Mouse (Mus musculus): ENCODE measurements at regions not wholly inside any gene's neighbourhood (a gene's known extent, or its start where the extent isn't known, plus 50 kb on each side); places are given as distances from the start of the nearest gene placed in this dataset.

DNA sequence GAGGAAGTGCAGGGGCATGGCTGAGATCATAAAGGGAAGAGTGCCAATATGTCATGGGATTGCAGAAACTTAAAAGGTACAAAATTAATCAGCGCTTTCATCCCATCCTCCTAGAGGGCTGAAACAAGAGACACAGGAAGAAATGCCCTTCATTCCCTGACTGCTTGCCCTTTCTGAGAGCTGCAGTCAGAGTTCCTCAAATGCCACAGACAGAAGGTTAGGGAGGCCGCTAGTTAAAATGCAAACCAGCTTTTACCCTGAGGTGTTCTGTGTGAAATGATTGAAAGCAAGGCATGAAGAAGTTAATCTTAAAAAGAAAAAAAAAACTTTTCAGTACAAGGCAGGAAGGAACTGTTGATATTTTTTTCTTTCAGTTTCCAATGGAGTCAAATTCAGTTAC is 654.6 kb downstream of the Dnah5 start:
- Histone ChIP-seq H3K36me3 (ENCODE audit: control insufficient read depth in 1 of 2, insufficient read depth in 2 of 2, low read length in 2 of 2) (peaks cover 0 to 12% of the 10 kb centered on the region in 2 experiments; a peak in 2 of 4 replicates), H3K4me3 (ENCODE audit: control insufficient read depth in 1 of 2, insufficient read depth in 1 of 2, low read depth in 2 of 2, low read length in 2 of 2) (no peak overlapping the region), H3K9ac (ENCODE audit: control insufficient read depth, low read depth, low read length, poor library complexity, severe bottlenecking) (no peak overlapping the region), H3K27me3 (ENCODE audit: control insufficient read depth in 1 of 2, insufficient read depth in 2 of 2, low read length in 2 of 2) (no peaks in the 10 kb centered on the region), H3K79me2 (ENCODE audit: control insufficient read depth, insufficient read depth, low read length, poor library complexity) (no peaks in the 10 kb centered on the region), H3K27ac (ENCODE audit: control insufficient read depth, low read depth, low read length) (no peak overlapping the region), H3K9me3 (replicated peaks; ENCODE audit: insufficient read depth, low read length) (no peaks in the 10 kb centered on the region), H3K4me1 (ENCODE audit: control insufficient read depth in 1 of 2, insufficient read depth in 2 of 2, low read length in 2 of 2) (peaks cover 5 to 11% of the 10 kb centered on the region in 2 experiments; a peak in 3 of 4 replicates)
- no peak for DNase-seq (ENCODE audit: low read depth, low spot score)
- TF ChIP-seq MAX (IDR thresholded peaks at IDR 0.05; ENCODE audit: low read length): no peak
- TF ChIP-seq BHLHE40 (IDR thresholded peaks at IDR 0.05; ENCODE audit: borderline replicate concordance, low read depth, low read length): no peak
- no peak for TF ChIP-seq MXI1 (IDR thresholded peaks at IDR 0.05; ENCODE audit: low read depth, low read length)
- no peak for TF ChIP-seq E2F4 (IDR thresholded peaks at IDR 0.05; ENCODE audit: borderline replicate concordance, low read depth, low read length)
- no peak for TF ChIP-seq SMC3 (IDR thresholded peaks at IDR 0.05; ENCODE audit: low read depth, low read length)
- no peak for TF ChIP-seq ZMIZ1 (IDR thresholded peaks at IDR 0.05; ENCODE audit: low read depth, low read length)
- no peak for TF ChIP-seq USF2 (IDR thresholded peaks at IDR 0.05; ENCODE audit: borderline replicate concordance in 1 of 2, insufficient read depth in 1 of 2, low read depth in 1 of 2, low read length in 2 of 2)
- no peak for TF ChIP-seq CHD2 (IDR thresholded peaks at IDR 0.05; ENCODE audit: low read length)
- no peak for TF ChIP-seq EP300 (IDR thresholded peaks at IDR 0.05; ENCODE audit: low read depth in 1 of 2, low read length in 2 of 2)
- no peak for TF ChIP-seq POLR2AphosphoS5 (IDR thresholded peaks at IDR 0.05; ENCODE audit: borderline replicate concordance, low read depth, low read length)
- no peak for TF ChIP-seq SIN3A (IDR thresholded peaks at IDR 0.05; ENCODE audit: low read length)
- no peak for TF ChIP-seq KAT2A (conservative IDR thresholded peaks at IDR 0.05; ENCODE audit: low read depth, low read length)
- TF ChIP-seq GATA1 (IDR thresholded peaks at IDR 0.05; ENCODE audit: low read depth, low read length): no peak
- no peak for TF ChIP-seq NELFE (IDR thresholded peaks at IDR 0.05; ENCODE audit: low read depth, low read length)
- no peak for TF ChIP-seq JUND (IDR thresholded peaks at IDR 0.05; ENCODE audit: low read depth, low read length)

DNA sequence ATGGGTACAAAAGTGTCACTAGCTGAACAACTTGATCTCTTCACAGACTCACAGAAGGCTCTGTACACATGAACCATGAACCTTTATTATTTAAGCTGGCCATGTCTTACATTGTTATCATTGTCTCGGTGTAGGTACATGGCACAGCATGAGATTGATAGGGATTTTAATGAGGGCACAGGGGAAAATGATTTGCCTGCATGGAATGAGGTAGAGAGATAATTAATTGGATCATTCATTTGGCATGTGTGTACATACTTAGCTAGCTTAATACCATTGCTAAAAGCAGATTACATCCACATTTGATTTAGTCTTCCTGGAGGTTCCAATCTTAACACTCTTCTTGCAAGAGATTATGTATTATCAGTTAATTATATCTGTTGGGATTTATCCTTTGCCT is 660.5 kb downstream of the Dnah5 start:
- no peak overlapping the region for H3K27ac ChIP-seq (ENCODE audit: control insufficient read depth, low read depth, low read length)

More for the DNA sequence above, 660.5 kb downstream of the Dnah5 start:
- Histone ChIP-seq H3K9ac (ENCODE audit: control insufficient read depth, low read depth, low read length, poor library complexity, severe bottlenecking) (no peak overlapping the region), H3K27me3 (ENCODE audit: control insufficient read depth in 1 of 2, insufficient read depth in 2 of 2, low read length in 2 of 2) (no peaks in the 10 kb centered on the region), H3K36me3 (ENCODE audit: control insufficient read depth in 1 of 2, insufficient read depth in 2 of 2, low read length in 2 of 2) (no peaks in the 10 kb centered on the region), H3K79me2 (ENCODE audit: control insufficient read depth, insufficient read depth, low read length, poor library complexity) (no peaks in the 10 kb centered on the region), H3K4me3 (ENCODE audit: control insufficient read depth in 1 of 2, insufficient read depth in 1 of 2, low read depth in 2 of 2, low read length in 2 of 2) (no peak overlapping the region), H3K9me3 (replicated peaks; ENCODE audit: insufficient read depth, low read length) (no peaks in the 10 kb centered on the region), H3K4me1 (ENCODE audit: control insufficient read depth in 1 of 2, insufficient read depth in 2 of 2, low read length in 2 of 2) (no peaks in the 10 kb centered on the region)
- TF ChIP-seq POLR2A (IDR thresholded peaks at IDR 0.05; ENCODE audit: control insufficient read depth in 1 of 2, insufficient read depth in 1 of 2, low read depth in 1 of 2, low read length in 2 of 2, poor library complexity in 1 of 2) (no peak), TCF12 (IDR thresholded peaks at IDR 0.05; ENCODE audit: low read depth, low read length) (no peak), CHD2 (IDR thresholded peaks at IDR 0.05; ENCODE audit: low read length) (no peak), ETS1 (IDR thresholded peaks at IDR 0.05; ENCODE audit: low read depth, low read length) (no peak), HCFC1 (IDR thresholded peaks at IDR 0.05; ENCODE audit: low read depth, low read length) (no peak), RAD21 (IDR thresholded peaks at IDR 0.05; ENCODE audit: low read depth, low read length) (no peak), BHLHE40 (IDR thresholded peaks at IDR 0.05; ENCODE audit: borderline replicate concordance, low read depth, low read length) (no peak), USF2 (IDR thresholded peaks at IDR 0.05; ENCODE audit: borderline replicate concordance in 1 of 2, insufficient read depth in 1 of 2, low read depth in 1 of 2, low read length in 2 of 2) (no peak), MAZ (IDR thresholded peaks at IDR 0.05; ENCODE audit: low read depth, low read length) (no peak), POLR2AphosphoS5 (IDR thresholded peaks at IDR 0.05; ENCODE audit: borderline replicate concordance, low read depth, low read length) (no peak), USF1 (IDR thresholded peaks at IDR 0.05; ENCODE audit: low read depth, low read length) (no peak), MYB (IDR thresholded peaks at IDR 0.05; ENCODE audit: low read depth, low read length) (no peak), RCOR1 (IDR thresholded peaks at IDR 0.05; ENCODE audit: low read depth, low read length) (no peak)
- DNase-seq (ENCODE audit: low read depth, low spot score): no peak
